Mouse (Mus musculus): ENCODE results near the gene Rom1. TPM values are rescaled to one million over a fixed set of nuclear protein-coding genes. Genes with fewer than 3 reads are reported as not detected.
"Not testable (repeated sequence)": the region's sequence is repeated elsewhere in the genome, so short reads cannot be mapped to it uniquely, and the experiment has no call there.

The Rom1 gene
- 2.1 to 7.6 TPM (median 3.6 TPM) in 3 replicates for total RNA-seq (2017)

- ATAC-seq (replicated peaks; ENCODE audit: insufficient number of reproducible peaks, low FRiP score, low TSS enrichment, poor library complexity, severe bottlenecking): peak; percentile 89
Observed at GRCm38 (mm10) chr19:8929224-8930088, at the start of gene Rom1, which contains the start of gene Eml3. TSS of gene Rom1 (minus strand) at chr19:8929356. TSS of gene Eml3 (plus strand) at chr19:8929552.

DNA sequence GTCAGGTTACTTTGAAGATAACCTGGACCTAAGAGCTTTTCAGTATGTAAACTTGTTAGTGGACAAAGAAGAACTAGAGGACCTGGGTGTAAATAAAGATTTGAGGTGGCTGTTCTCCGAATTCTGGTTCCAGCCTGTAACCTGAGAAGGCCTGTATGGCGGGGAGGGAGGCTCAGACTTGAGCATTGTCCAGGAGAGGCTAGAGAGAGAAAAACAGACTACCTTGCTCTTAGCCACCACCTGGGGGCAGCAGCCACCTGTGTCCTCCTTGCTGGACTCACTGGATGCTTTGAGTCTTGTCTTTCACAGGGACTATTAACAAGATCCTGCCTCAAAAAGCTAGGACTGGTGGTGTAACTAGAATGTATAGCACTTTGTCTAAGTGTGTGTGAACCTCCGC, 47.4 kb upstream of the Rom1 start:
- peak; percentile 61 for ATAC-seq (replicated peaks; ENCODE audit: insufficient number of reproducible peaks, low FRiP score, low TSS enrichment, poor library complexity, severe bottlenecking)

- no peak for ATAC-seq (replicated peaks; ENCODE audit: insufficient number of reproducible peaks, low FRiP score, low TSS enrichment, poor library complexity, severe bottlenecking)
Observed at GRCm38 (mm10) chr19:8975491-8975890, 46.3 kb upstream of the Rom1 start.

GRCm38 (mm10) chr19:8974638-8975037, 45.5 kb upstream of the Rom1 start:
- no peak for ATAC-seq (replicated peaks; ENCODE audit: insufficient number of reproducible peaks, low FRiP score, low TSS enrichment, poor library complexity, severe bottlenecking)

DNA sequence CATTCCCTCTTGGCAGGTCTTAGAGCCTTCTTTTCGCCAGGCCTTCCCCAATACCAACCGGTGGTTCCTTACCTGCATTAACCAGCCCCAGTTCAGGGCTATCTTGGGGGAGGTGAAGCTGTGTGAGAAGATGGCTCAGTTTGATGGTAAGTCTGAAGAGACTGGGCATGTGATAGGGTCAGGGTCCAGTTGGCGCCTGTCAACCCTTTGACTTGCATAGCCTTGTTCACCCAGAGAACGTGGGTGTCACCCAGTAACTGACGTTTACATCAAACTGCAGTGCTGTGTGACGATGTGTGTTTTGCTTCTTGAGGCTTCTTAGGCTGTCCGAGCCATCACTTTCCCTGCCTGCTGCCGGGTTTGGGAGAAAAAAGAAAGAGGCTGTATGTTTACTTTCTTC, 43.3 kb upstream of the Rom1 start:
- ATAC-seq (replicated peaks; ENCODE audit: insufficient number of reproducible peaks, low FRiP score, low TSS enrichment, poor library complexity, severe bottlenecking): not testable (repeated sequence)

DNA sequence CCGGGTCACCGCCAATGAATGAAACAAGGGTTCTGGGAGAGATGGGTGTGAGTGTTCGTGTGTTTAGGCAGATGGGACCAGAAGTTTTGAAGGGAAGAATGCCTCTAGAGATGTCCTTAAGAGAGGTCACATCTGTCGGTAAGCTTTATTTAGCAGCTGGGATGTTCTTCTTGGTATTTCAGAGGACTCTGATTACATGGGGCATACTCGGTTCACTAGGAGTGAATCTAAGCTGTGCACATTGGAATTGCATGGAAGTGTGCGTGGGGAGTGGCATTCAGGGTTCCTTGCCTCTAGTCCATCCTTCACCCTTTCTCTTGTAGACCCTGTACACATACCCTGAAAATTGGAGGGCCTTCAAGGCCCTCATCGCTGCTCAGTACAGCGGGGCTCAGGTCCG, 38.7 kb upstream of the Rom1 start:
- ATAC-seq (replicated peaks; ENCODE audit: insufficient number of reproducible peaks, low FRiP score, low TSS enrichment, poor library complexity, severe bottlenecking): no peak

- no peak for ATAC-seq (replicated peaks; ENCODE audit: insufficient number of reproducible peaks, low FRiP score, low TSS enrichment, poor library complexity, severe bottlenecking)
Observed at GRCm38 (mm10) chr19:8967373-8967743, 38.2 kb upstream of the Rom1 start.

DNA sequence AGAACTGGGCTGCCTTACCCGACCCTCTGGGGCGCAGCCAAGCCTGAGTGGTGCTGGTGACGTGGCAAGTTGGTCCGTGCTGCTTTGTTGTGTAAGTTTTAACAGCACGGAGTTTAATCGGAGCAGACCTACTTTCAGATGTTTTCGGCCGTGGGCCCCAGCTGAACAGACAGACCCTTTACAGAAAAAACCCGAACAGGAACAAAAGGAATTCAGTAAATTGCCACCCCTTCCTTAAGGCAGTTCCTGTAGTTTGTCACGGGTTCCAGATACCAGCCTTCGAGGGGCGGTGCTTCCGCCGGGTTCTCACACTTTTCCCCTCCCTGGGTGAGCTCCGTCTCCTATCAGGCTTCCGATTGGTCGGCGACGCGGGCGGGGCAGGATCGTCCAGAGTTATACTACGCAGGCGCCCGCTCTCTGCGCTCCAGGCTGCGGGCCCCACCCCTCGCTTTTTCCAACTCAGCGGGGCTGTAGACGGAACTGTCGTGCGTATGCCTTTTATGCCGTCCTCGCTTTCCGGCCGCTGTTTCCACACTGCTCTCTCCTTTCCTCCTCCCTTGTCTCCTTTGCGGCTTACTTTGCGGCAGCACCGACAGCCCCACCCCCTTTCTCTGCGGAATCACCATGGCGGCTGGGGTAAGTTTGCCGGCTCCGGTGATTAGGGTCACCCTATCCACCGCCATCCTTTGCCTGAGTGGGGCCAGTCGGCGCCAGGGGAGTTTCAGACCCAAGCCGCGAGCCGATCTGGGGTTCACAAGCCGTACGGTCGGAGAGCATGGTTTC, 37.6 kb upstream of the Rom1 start, which contains the start of gene Eef1g:
TSS of gene Eef1g (plus strand) at position 452 of the 783 bp plus-strand sequence.
- peak; percentile 90 for ATAC-seq (replicated peaks; ENCODE audit: insufficient number of reproducible peaks, low FRiP score, low TSS enrichment, poor library complexity, severe bottlenecking)

- no peak for ATAC-seq (replicated peaks; ENCODE audit: insufficient number of reproducible peaks, low FRiP score, low TSS enrichment, poor library complexity, severe bottlenecking)
Observed at GRCm38 (mm10) chr19:8966198-8966589, 37.0 kb upstream of the Rom1 start.

DNA sequence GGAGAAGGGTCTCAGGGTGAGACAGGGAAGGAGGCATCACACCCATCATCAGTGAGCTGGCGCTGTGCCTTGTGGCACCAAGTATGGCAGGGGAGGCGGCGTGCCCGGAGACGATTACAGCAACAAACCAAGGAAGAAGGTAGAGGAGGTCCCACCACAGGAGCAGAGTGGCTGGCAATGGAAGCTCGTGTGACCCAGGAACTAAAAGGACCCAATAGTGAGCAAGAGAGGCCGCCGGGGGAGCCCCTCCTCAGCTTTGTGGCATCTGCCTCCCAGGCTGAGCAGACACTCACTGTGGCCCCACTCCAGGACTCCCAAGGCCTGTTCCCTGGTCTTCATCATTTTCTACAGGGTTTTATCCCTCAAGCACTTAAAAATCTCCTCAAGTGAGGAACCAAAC, 36.6 kb upstream of the Rom1 start:
- ATAC-seq (replicated peaks; ENCODE audit: insufficient number of reproducible peaks, low FRiP score, low TSS enrichment, poor library complexity, severe bottlenecking): no peak

DNA sequence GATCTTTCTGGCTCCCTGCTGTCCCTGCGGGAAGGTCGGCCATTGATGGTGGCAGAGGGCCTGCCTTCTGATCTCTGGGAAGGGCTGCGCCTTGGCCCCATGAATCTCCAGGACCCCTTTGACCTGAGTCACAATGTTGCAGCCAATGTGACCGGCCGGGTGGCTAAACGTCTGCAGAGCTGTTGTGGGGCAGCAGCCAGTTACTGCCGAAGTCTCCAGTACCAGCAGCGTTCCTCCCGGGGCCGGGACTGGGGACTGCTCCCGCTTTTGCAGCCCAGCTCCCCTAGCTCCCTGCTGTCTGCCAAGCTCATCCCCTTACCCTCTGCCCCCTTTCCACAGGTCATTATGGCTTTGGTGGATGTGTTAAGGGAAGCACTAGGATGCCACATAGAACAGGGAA, 35.9 kb upstream of the Rom1 start:
- ATAC-seq (replicated peaks; ENCODE audit: insufficient number of reproducible peaks, low FRiP score, low TSS enrichment, poor library complexity, severe bottlenecking): no peak

DNA sequence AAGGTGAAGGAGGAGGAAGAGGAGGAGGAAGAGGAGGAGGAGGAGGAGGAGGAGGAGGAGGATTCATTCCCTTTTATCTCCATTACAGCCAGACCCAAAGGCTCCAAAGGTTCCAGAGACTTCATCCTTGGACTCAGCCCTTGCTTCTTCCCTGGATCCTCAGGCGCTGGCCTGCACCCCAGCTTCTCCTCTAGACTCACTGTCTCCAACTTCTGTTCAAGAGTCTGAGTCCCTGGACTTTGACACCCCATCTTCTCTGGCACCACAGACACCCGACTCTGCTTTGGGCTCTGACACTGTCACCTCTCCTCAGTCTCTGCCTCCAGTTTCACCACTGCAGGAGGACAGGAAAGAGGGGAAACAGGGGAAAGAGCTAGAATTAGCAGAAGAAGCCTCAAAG, 33.1 kb upstream of the Rom1 start:
- ATAC-seq (replicated peaks; ENCODE audit: insufficient number of reproducible peaks, low FRiP score, low TSS enrichment, poor library complexity, severe bottlenecking): no peak

- ATAC-seq (replicated peaks; ENCODE audit: insufficient number of reproducible peaks, low FRiP score, low TSS enrichment, poor library complexity, severe bottlenecking): no peak
Observed at GRCm38 (mm10) chr19:8954171-8954570, 25.0 kb upstream of the Rom1 start.

DNA sequence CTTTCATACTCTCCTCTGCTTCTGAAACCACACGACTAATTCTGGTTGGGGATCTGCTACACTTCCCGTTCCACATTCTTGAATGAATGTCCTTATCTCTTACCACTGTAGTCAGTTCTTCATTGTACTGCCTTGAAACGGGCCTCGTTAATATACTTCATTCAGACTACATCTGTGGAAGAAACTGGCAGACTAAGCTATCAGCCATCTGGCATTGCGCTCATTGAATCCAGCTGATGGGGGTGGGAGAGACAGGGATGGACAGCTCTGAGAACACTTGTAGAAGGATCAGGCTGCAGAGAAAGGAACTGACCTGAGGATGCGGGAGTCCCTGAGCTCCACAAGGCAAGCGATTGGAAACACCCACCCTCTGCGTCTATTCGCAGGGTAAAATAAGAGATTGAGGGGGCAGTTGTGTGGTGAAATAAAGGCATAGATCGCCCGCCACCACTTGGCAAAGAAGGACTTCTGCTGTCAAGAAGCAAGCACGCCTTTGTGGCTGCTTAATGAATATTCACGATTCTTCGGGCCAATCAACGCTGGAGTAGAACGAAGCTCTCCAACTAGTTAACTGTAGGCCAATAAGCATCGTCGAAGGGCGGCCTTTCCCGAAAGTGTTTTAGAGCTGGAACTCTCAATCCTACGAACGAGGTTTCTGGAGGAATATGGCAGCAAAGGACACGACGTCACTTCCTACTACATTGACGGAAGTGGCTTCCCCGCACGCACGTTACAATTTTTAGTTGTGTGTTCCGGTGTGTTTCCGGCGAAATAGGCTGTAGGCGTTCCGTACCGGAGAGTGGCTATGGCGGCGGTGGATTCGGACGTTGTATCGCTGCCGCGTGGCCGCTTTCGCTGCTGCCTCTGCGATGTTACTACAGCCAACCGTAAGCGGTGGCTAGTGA, 24.2 kb upstream of the Rom1 start, which contains the start of gene Tut1:
TSS of gene Tut1 (plus strand) at position 713 of the 905 bp plus-strand sequence.
- peak; percentile 96 for ATAC-seq (replicated peaks; ENCODE audit: insufficient number of reproducible peaks, low FRiP score, low TSS enrichment, poor library complexity, severe bottlenecking)

- ATAC-seq (replicated peaks; ENCODE audit: insufficient number of reproducible peaks, low FRiP score, low TSS enrichment, poor library complexity, severe bottlenecking): no peak
Observed at GRCm38 (mm10) chr19:8952241-8952640, 23.1 kb upstream of the Rom1 start.

- no peak for ATAC-seq (replicated peaks; ENCODE audit: insufficient number of reproducible peaks, low FRiP score, low TSS enrichment, poor library complexity, severe bottlenecking)
Observed at GRCm38 (mm10) chr19:8950190-8950589, 21.0 kb upstream of the Rom1 start.

GRCm38 (mm10) chr19:8946929-8947328, 17.8 kb upstream of the Rom1 start:
- no peak for ATAC-seq (replicated peaks; ENCODE audit: insufficient number of reproducible peaks, low FRiP score, low TSS enrichment, poor library complexity, severe bottlenecking)

- no peak for ATAC-seq (replicated peaks; ENCODE audit: insufficient number of reproducible peaks, low FRiP score, low TSS enrichment, poor library complexity, severe bottlenecking)
Observed at GRCm38 (mm10) chr19:8945251-8945650, 16.1 kb upstream of the Rom1 start.

- ATAC-seq (replicated peaks; ENCODE audit: insufficient number of reproducible peaks, low FRiP score, low TSS enrichment, poor library complexity, severe bottlenecking): no peak
Observed at GRCm38 (mm10) chr19:8944750-8945149, 15.6 kb upstream of the Rom1 start.
